Mouse (Mus musculus): ENCODE results near the gene Bsdc1. TPM values are rescaled to one million over a fixed set of nuclear protein-coding genes. Genes with fewer than 3 reads are reported as not detected.

The Bsdc1 gene
- polyA plus RNA-seq (2016; fragmentation: Nextera tagmentation; extraction: Ambion mirVana), result 20.2 and 25.0 TPM in 2 replicates

GRCm38 (mm10) chr4:129461183-129461960 is at the start of gene Bsdc1:
Gene Bsdc1, plus strand, starts transcription at chr4:129461581.
- Histone ChIP-seq H3K36me3 (peaks cover 26% of the 10 kb centered on the region), H3K4me3 (peak within 1 kb of the TSS; percentile 94), H3K4me1 (peaks cover 17% of the 10 kb centered on the region), H3K27ac (replicated peaks) (peak within 1 kb of the TSS; percentile 90), H3K27me3 (ENCODE audit: low read depth, poor library complexity, severe bottlenecking) (no peaks in the 10 kb centered on the region), H3K9me3 (replicated peaks) (no peaks in the 10 kb centered on the region)
- peak; percentile 100 for DNase-seq (ENCODE audit: low spot score)
- WGBS, result under 1% methylated on average over 46 of the region's 46 CpGs

DNA sequence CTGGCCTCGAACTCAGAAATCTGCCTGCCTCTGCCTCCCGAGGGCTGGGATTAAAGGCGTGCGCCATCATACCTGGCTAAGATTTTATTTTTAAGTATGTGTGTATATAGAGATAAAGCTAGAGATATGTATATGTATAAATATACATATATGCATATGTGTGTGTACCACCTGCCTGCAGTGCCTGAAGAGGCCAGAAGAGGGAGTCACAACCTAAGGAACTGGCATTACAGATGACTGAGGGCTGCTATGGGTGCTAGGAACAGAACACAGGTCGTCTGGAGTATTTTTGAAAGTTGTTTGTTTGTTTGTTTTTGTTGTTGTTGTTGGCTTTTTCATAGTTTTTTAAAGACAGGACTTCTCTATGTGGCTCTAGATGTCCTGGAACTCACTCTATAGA is 45.5 kb upstream of the Bsdc1 start:
- no peaks in the 10 kb centered on the region for H3K4me1 ChIP-seq
- H3K4me3 ChIP-seq, result no peak overlapping the region
- DNase-seq (ENCODE audit: low spot score), result no peak
- H3K27me3 ChIP-seq (ENCODE audit: low read depth, poor library complexity, severe bottlenecking), result no peaks in the 10 kb centered on the region
- H3K27ac ChIP-seq (replicated peaks), result no peak overlapping the region
- H3K36me3 ChIP-seq, result no peaks in the 10 kb centered on the region
- H3K9me3 ChIP-seq (replicated peaks), result no peaks in the 10 kb centered on the region
- 94% methylated on average over 5 of the region's 5 CpGs for WGBS

- no peaks in the 10 kb centered on the region for H3K4me1 ChIP-seq
- no peaks in the 10 kb centered on the region for H3K9me3 ChIP-seq (replicated peaks)
- no peaks in the 10 kb centered on the region for H3K36me3 ChIP-seq
- no peak overlapping the region for H3K27ac ChIP-seq (replicated peaks)
- DNase-seq (ENCODE audit: low spot score), result no peak
- no peaks in the 10 kb centered on the region for H3K27me3 ChIP-seq (ENCODE audit: low read depth, poor library complexity, severe bottlenecking)
- no peak overlapping the region for H3K4me3 ChIP-seq
- WGBS, result 89% methylated on average over 5 of the region's 5 CpGs
These were observed 44.9 kb upstream of the Bsdc1 start for GRCm38 (mm10) chr4:129416478-129416877.

GRCm38 (mm10) chr4:129418321-129418720 is 43.1 kb upstream of the Bsdc1 start:
- 77% methylated on average over 5 of the region's 5 CpGs for WGBS
- H3K9me3 ChIP-seq (replicated peaks), result no peaks in the 10 kb centered on the region
- H3K36me3 ChIP-seq, result no peaks in the 10 kb centered on the region
- no peaks in the 10 kb centered on the region for H3K27me3 ChIP-seq (ENCODE audit: low read depth, poor library complexity, severe bottlenecking)
- H3K27ac ChIP-seq (replicated peaks), result no peak overlapping the region
- H3K4me1 ChIP-seq, result no peaks in the 10 kb centered on the region
- H3K4me3 ChIP-seq, result no peak overlapping the region
- no peak for DNase-seq (ENCODE audit: low spot score)

DNA sequence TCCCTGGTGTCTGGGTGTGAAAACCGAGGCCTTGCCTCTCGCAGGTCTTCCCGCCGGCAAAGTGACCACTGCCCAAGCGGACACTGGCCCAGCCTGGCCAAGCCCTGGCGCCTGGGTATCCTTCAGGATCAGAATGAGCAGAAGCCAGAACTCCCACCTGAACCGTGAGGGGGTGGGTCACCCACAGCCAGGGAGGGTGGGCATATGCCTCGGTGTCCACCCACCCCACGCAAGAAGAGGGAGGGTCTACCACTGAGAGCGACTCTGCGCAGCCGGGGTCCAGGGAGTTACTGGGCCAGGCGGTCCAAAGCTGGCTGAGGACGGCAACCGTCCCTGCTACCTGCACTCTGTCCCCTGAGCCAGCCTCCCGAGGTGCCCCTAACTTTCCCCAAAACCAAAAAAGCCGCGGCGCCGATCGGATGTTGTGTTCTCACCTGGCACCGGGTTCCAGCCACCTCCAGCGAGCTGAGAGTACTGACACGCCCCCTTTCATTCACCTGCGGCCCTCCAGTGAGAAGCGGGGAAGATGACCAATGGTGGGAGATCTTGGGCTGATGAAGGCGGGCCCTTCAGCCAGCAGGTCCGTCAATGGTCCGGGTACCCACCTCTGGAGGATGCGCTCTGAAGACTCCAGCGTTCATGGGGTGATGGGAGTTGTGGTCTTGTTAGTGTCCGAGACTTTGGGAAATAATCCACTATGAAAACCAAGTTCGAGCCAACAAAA is 20.9 kb upstream of the Bsdc1 start, which contains the start of gene Zbtb8b:
Zbtb8b (minus strand) TSS at position 514 of the 724 bp plus-strand sequence.
- Histone ChIP-seq H3K9me3 (replicated peaks) (no peaks in the 10 kb centered on the region), H3K27me3 (ENCODE audit: low read depth, poor library complexity, severe bottlenecking) (peaks cover 46% of the 10 kb centered on the region), H3K4me3 (peak within 1 kb of the TSS; percentile 60), H3K4me1 (peaks cover 12% of the 10 kb centered on the region), H3K27ac (replicated peaks) (no peak within 1 kb of the TSS), H3K36me3 (no peaks in the 10 kb centered on the region)
- 2% methylated on average over 33 of the region's 33 CpGs for WGBS
- DNase-seq (ENCODE audit: low spot score), result peak; percentile 52

GRCm38 (mm10) chr4:129441145-129441544 is 20.2 kb upstream of the Bsdc1 start:
- 28% methylated on average over 6 of the region's 6 CpGs for WGBS
- no peak for DNase-seq (ENCODE audit: low spot score)
- H3K27ac ChIP-seq (replicated peaks), result no peak overlapping the region
- peak overlapping the region; percentile 60 for H3K4me3 ChIP-seq
- peaks cover 46% of the 10 kb centered on the region for H3K27me3 ChIP-seq (ENCODE audit: low read depth, poor library complexity, severe bottlenecking)
- no peaks in the 10 kb centered on the region for H3K36me3 ChIP-seq
- H3K4me1 ChIP-seq, result peaks cover 12% of the 10 kb centered on the region
- H3K9me3 ChIP-seq (replicated peaks), result no peaks in the 10 kb centered on the region

DNA sequence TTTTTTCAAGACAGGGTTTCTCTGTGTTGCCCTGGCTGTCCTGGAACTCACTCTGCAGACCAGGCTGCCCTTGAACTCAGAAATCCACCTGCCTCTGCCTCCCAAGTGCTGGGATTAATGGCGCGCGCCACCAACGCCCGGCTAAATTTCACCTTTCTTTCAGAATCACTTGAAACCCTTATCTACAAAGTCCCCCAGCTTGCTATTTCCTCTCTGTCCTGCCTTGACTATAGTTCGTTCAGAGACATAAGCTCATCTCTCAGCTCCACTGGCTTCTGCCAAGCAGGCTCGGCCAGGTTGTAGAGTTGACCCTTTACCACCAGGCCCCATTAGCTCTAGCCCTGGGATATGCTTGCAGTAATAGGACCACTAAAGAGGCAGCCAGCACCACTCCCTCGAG is 14.0 kb upstream of the Bsdc1 start:
- Histone ChIP-seq H3K27ac (replicated peaks) (no peak overlapping the region), H3K36me3 (no peaks in the 10 kb centered on the region), H3K4me3 (no peak overlapping the region), H3K27me3 (ENCODE audit: low read depth, poor library complexity, severe bottlenecking) (peaks cover 12% of the 10 kb centered on the region), H3K9me3 (replicated peaks) (no peaks in the 10 kb centered on the region), H3K4me1 (no peaks in the 10 kb centered on the region)
- DNase-seq (ENCODE audit: low spot score), result no peak
- 83% methylated on average over 8 of the region's 8 CpGs for WGBS

DNA sequence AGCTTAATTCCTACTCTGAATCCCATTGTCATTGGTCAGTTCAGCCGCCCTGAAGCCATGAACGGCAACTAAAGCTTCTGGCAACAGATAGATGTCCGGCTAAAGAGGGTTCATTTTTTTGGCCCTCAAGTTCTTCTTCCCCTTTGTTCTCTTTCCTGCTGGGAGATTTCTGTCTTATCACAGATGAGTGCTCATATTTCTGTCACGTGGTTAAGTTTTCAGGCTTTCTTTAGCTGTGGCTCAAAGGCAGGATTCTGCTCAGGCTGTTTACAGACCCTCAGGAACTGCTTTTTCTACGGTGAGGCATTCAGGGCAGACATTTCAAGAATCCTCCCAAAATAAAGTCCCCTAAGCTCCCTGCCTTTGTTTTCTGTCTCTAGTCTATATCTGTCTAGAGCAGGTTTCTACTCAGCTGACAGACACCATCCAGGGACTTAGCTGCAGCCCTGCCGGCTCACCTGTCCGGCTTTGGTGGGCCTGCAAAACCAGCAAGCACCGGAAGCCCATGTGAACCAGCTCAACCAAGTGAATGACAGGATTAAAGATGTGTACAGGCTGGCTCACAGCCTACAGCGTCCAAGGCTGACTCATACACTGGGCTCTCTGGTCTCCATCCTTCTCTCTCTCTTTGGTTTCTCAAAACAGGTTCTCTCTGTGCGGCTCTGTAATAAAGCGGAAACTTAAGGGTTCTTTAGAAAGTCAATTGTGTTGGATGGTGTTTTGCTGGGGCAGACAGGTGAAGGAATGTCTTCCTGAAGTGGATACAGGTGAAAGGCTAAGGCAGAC is 13.4 kb upstream of the Bsdc1 start:
- Histone ChIP-seq H3K4me1 (no peaks in the 10 kb centered on the region), H3K27me3 (ENCODE audit: low read depth, poor library complexity, severe bottlenecking) (peaks cover 6% of the 10 kb centered on the region), H3K36me3 (no peaks in the 10 kb centered on the region), H3K4me3 (no peak overlapping the region), H3K9me3 (replicated peaks) (no peaks in the 10 kb centered on the region), H3K27ac (replicated peaks) (no peak overlapping the region)
- no peak for DNase-seq (ENCODE audit: low spot score)
- WGBS, result 83% methylated on average over 11 of the region's 11 CpGs

DNA sequence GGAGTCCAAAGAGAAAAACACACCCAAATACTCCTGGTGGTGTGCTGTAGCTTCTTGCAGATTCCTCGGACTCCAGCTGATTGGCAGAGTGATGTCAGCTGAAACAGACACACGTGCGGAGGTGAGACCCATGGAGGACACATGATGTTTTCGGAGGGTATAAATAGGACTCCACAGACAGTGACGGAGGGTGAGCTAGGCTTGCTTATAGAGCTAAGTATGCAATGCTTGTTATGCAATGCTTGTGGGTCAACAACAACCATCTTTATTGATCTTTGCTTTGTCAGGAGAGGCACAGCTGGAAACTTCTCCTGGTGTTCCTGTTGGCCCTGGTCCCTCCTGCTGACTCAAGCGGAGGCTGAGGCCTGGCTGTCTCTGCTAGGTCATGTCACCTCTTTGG is 12.7 kb upstream of the Bsdc1 start:
- Histone ChIP-seq H3K9me3 (replicated peaks) (no peaks in the 10 kb centered on the region), H3K27ac (replicated peaks) (no peak overlapping the region), H3K4me3 (no peak overlapping the region), H3K4me1 (no peaks in the 10 kb centered on the region), H3K27me3 (ENCODE audit: low read depth, poor library complexity, severe bottlenecking) (no peaks in the 10 kb centered on the region), H3K36me3 (no peaks in the 10 kb centered on the region)
- WGBS, result 88% methylated on average over 6 of the region's 6 CpGs
- no peak for DNase-seq (ENCODE audit: low spot score)

DNA sequence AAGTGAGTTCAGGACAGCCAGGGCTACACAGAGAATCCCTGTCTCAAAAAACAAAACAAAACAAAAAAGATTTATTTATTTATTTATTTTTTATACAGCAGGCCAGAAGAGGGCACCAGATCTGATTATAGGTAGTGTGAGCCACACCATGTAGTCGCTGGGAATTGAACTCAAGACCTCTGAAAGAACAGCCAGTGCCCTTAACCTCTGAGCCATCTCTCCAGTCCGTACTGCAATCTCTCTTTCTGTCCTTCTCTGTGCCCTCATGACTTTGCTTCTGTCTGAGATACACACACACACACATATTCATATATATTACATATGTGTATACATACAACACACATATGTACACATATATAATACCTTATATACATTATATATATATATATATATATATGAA is 10.5 kb upstream of the Bsdc1 start:
- Histone ChIP-seq H3K4me3 (no peak overlapping the region), H3K9me3 (replicated peaks) (no peaks in the 10 kb centered on the region), H3K36me3 (no peaks in the 10 kb centered on the region), H3K27ac (replicated peaks) (no peak overlapping the region), H3K4me1 (no peaks in the 10 kb centered on the region), H3K27me3 (ENCODE audit: low read depth, poor library complexity, severe bottlenecking) (no peaks in the 10 kb centered on the region)
- no peak for DNase-seq (ENCODE audit: low spot score)
- WGBS, result 78% methylated on average over 2 of the region's 2 CpGs

DNA sequence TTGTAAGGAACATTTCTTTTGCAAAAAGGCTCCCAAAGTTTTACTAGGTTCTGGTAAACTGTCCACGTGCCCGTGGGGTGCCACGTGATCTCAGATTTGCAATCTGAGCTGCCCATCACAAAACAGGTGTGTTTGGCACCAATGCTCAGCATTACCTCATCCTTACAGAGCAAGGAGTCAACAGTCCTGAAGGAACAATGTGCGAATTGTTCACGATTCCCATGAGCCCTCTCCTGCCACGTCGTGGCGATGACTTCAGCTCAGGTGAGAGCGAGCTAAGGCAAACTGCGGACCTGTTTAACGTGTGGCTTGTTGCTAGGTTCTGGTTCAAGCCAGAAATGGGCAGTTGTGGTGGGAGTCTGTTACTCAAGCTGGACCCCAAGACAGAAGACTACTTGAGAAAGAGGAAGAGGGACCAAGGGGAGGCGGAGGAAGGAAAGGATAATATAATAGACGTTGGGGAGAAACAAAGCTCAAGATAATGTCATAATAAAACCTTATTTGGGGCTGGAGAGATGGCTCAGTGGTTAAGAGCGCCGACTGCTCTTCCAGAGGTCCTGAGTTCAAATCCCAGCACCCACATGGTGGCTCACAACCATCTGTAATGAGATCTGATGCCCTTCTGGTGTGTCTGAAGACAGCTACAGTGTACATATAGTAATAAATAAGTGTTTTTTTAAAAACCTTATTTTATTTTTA is 9.8 kb upstream of the Bsdc1 start:
- Histone ChIP-seq H3K9me3 (replicated peaks) (no peaks in the 10 kb centered on the region), H3K27ac (replicated peaks) (no peak overlapping the region), H3K36me3 (no peaks in the 10 kb centered on the region), H3K4me1 (no peaks in the 10 kb centered on the region), H3K4me3 (no peak overlapping the region), H3K27me3 (ENCODE audit: low read depth, poor library complexity, severe bottlenecking) (no peaks in the 10 kb centered on the region)
- WGBS, result 88% methylated on average over 15 of the region's 15 CpGs
- no peak for DNase-seq (ENCODE audit: low spot score)

DNA sequence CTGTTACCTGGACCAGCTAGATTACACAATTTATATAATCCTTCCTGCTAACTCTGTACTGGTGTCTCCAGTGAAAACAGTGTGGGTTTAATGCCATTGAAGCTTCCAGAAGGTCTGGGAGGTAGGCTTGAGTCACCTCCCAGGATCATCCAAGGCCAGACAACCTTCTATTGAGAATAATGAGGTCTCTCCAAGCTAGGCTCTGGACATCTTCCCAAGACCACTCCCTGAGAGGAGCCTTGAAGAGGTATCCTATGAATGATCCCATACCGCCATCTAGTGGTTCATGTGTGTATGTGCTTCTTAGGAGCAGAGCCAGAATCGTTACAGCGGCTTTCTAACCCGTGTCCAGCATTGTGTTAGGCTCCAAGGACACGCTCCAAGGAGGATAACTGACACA is 6.1 kb upstream of the Bsdc1 start:
- Histone ChIP-seq H3K36me3 (no peaks in the 10 kb centered on the region), H3K4me1 (no peaks in the 10 kb centered on the region), H3K27me3 (ENCODE audit: low read depth, poor library complexity, severe bottlenecking) (no peaks in the 10 kb centered on the region), H3K4me3 (no peak overlapping the region), H3K27ac (replicated peaks) (no peak overlapping the region), H3K9me3 (replicated peaks) (no peaks in the 10 kb centered on the region)
- peak; percentile 59 for DNase-seq (ENCODE audit: low spot score)
- WGBS, result 3% methylated on average over 5 of the region's 5 CpGs

Measured in midbrain, embryonic 10.5 days (tissue).